Mouse (Mus musculus): ENCODE data around the gene Esp3. TPM values are rescaled to one million over a fixed set of nuclear protein-coding genes. Genes with fewer than 3 reads are reported as not detected.
"Not testable (repeated sequence)": the region's sequence is repeated elsewhere in the genome, so short reads cannot be mapped to it uniquely, and the experiment has no call there.

Esp3 gene
- polyA plus RNA-seq (2015; fragmentation: Nextera tagmentation; extraction: Ambion mirVana): not detected in 2 replicates

DNA sequence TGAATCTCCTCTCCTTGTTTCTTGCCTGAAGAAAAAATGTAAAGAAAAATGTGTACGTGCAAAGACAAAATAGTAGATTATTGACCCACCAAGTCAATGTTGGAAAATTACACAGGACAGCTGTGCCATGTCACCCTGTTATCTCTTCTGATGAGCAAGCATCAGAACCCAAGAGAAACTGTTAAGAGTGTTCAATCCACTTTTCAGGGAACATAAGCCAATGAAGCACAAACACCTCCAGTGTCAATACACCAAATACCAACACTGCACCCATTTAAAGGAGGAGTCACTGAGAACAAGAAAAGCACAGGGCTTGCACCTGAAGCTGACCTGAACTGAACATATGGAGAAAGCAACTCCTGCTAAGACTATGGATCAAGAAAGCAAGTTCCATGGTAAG, at the start of gene Esp3:
Gene Esp3 (plus strand): TSS at position 301 of the 400 bp plus-strand sequence.
- not testable (repeated sequence) for ATAC-seq; H3K27me3 ChIP-seq (replicated peaks; ENCODE audit: insufficient read depth, low read length)
- WGBS: 81% methylated on average over 1 of the region's 1 CpGs

DNA sequence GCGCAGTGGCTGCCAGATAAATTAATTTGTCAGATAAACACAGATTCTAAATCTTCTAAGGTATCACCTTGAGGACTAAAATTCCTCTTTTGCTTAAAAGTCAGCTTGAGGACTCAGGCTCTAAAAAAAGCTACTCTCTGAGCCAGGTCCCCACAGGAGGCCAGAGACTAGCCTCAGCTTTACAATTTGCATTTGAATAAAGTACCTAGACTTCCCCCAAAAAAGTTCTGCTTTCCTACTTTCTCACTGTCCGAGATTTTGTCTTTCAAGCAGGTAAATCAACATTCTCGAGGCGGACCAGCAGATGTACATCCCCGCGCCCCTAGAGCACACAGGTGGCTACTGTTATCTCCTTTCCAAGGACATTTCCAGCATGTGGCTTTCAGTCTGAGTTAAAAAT, 48.0 kb upstream of the Esp3 start:
- H3K9me3 ChIP-seq (ENCODE audit: low read length); H3K4me3 ChIP-seq (ENCODE audit: low read depth, low read length); H3K36me3 ChIP-seq (ENCODE audit: insufficient read depth, low read length); H3K27me3 ChIP-seq (replicated peaks; ENCODE audit: insufficient read depth, low read length); H3K9ac ChIP-seq (replicated peaks; ENCODE audit: low read depth); H3K27ac ChIP-seq (ENCODE audit: low read length); DNase-seq (ENCODE audit: low spot score); H3K4me1 ChIP-seq (ENCODE audit: insufficient read depth, low read depth, low read length); H3K4me2 ChIP-seq (replicated peaks; ENCODE audit: low read depth, low read length); ATAC-seq: not testable (repeated sequence)
- WGBS: 48% methylated on average over 6 of the region's 6 CpGs

More for the DNA sequence above, at the start of gene Esp3:
- DNase-seq (ENCODE audit: low spot score); H3K27ac ChIP-seq (ENCODE audit: low read length); H3K9ac ChIP-seq (replicated peaks; ENCODE audit: low read depth); H3K4me3 ChIP-seq (ENCODE audit: low read depth, low read length); H3K36me3 ChIP-seq (ENCODE audit: insufficient read depth, low read length); H3K4me2 ChIP-seq (replicated peaks; ENCODE audit: low read depth, low read length); H3K4me1 ChIP-seq (ENCODE audit: insufficient read depth, low read depth, low read length); H3K9me3 ChIP-seq (ENCODE audit: low read length): not testable (repeated sequence)

DNA sequence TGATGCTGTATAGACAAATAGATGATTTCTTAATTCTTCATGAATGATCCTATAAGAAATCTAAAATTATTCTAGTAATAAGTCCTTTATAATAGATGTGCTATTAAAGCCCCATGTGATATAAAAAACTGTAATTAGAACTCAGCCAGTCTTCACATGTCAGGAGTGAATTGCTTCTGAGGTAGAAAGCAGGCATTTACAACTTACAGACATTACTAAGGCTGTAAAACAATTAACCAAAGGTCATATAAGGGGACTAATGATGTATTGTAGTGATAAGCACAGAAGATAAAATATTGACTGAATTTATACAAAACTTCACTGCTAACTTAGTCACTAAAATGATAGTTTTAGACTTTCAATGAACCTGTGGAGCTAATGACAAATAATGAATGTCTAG, 40.6 kb upstream of the Esp3 start:
- H3K9me3 ChIP-seq (ENCODE audit: low read length): no peaks in the 10 kb centered on the region
- TF ChIP-seq EP300 (IDR thresholded peaks at IDR 0.05) (no peak), CTCF (IDR thresholded peaks at IDR 0.05) (no peak)
- H3K36me3 ChIP-seq (ENCODE audit: insufficient read depth, low read length): no peaks in the 10 kb centered on the region
- no peak overlapping the region for H3K9ac ChIP-seq (replicated peaks; ENCODE audit: low read depth)
- H3K4me1 ChIP-seq (ENCODE audit: insufficient read depth, low read depth, low read length): no peaks in the 10 kb centered on the region
- no peaks in the 10 kb centered on the region for H3K27me3 ChIP-seq (replicated peaks; ENCODE audit: insufficient read depth, low read length)
- H3K27ac ChIP-seq (ENCODE audit: low read length): no peak overlapping the region
- DNase-seq (ENCODE audit: low spot score) (no peak), ATAC-seq (no peak)
- no peak overlapping the region for H3K4me2 ChIP-seq (replicated peaks; ENCODE audit: low read depth, low read length)
- no peak overlapping the region for H3K4me3 ChIP-seq (ENCODE audit: low read depth, low read length)

DNA sequence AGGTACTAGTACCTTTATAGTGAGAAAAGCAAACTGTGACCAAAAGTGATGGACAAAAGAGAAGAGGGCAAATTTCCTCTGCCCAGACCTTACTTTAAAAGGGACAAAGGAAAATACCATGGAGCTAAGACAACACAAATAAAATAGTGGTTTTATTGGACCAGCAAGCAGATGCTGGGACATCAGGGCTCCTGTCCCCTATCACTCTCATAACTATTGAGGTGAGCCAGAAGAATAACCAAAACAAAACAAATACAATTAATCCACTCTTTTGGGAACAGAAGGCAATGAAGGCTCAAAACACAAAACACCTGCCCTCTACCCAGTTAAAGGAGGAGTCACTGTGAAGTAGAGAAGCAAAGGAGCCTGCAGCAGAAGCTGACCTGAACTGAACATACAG, 33.6 kb upstream of the Esp3 start, which contains the start of gene Esp4:
Gene Esp4 (plus strand): TSS at position 301 of the 400 bp plus-strand sequence.
- no peaks in the 10 kb centered on the region for H3K9me3 ChIP-seq (ENCODE audit: low read length)
- no peaks in the 10 kb centered on the region for H3K4me1 ChIP-seq (ENCODE audit: insufficient read depth, low read depth, low read length)
- H3K36me3 ChIP-seq (ENCODE audit: insufficient read depth, low read length): no peaks in the 10 kb centered on the region
- no peak within 1 kb of the TSS for H3K4me2 ChIP-seq (replicated peaks; ENCODE audit: low read depth, low read length)
- no peak for DNase-seq (ENCODE audit: low spot score)
- no peak for ATAC-seq
- H3K9ac ChIP-seq (replicated peaks; ENCODE audit: low read depth): no peak within 1 kb of the TSS
- H3K27me3 ChIP-seq (replicated peaks; ENCODE audit: insufficient read depth, low read length): no peaks in the 10 kb centered on the region
- no peak within 1 kb of the TSS for H3K4me3 ChIP-seq (ENCODE audit: low read depth, low read length)
- H3K27ac ChIP-seq (ENCODE audit: low read length): no peak within 1 kb of the TSS
- TF ChIP-seq CTCF (IDR thresholded peaks at IDR 0.05) (no peak), EP300 (IDR thresholded peaks at IDR 0.05) (no peak)

DNA sequence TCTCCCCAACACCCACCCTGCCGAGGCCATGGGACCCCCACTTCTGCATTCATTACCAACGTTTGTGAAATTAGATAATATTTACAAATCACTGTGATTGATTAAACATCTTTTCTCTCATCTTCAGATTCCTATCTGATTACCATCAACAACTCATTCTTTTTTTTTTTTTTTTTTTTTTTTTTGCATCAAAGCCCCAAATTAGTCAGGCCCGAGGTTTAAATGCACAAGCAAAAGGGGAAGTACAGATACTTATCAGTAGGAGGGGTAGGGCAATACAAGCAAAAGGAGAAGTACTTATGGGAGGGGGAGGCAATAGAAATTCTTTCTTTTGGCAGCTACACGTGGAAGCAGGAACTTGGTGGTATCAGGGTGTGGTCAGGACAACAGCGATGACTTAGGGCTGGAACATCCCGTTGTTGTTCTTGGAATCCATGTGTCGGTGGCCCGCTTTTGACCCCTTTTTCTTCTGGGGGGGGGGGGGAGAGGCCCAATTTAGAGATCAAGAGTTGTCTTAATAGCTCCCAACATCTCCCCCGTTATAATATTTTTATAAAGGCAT, 30.3 kb downstream of the Esp3 start:
- DNase-seq (ENCODE audit: low spot score); H3K9ac ChIP-seq (replicated peaks; ENCODE audit: low read depth); H3K36me3 ChIP-seq (ENCODE audit: insufficient read depth, low read length); ATAC-seq; H3K4me2 ChIP-seq (replicated peaks; ENCODE audit: low read depth, low read length); H3K27me3 ChIP-seq (replicated peaks; ENCODE audit: insufficient read depth, low read length); H3K27ac ChIP-seq (ENCODE audit: low read length); H3K9me3 ChIP-seq (ENCODE audit: low read length); H3K4me3 ChIP-seq (ENCODE audit: low read depth, low read length); H3K4me1 ChIP-seq (ENCODE audit: insufficient read depth, low read depth, low read length): not testable (repeated sequence)
- WGBS: 62% methylated on average over 9 of the region's 9 CpGs

DNA sequence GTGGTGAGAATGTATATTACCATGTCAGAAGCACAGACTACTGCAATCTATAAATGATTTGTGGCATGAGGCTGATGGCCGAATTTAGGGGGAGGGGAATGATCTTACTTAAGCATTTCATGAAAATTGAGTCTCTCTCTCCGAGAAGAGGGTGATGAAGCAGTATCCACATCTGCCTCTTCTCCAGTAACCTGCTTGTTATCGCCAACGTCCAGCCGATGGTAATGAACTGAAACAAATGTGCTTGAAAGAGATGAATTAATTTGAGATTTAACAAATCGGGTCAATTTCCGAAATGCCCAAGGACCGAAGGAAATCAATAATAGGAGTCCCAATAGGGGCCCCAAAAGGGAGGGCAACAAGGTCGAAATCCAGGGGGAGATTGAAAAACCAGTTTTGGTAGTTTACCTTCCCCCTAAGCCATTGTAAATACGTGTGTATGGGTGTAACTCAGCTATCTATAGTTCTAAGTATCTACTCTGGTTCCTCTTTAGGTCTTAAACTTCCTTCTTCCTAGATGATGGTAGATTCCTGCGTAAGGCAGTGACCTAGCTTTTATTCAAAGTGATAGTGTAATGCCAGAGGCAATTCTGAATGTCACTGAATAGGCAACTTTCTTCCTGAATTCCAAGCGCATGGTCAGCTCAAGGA, 31.4 kb downstream of the Esp3 start:
- H3K9me3 ChIP-seq (ENCODE audit: low read length); H3K4me2 ChIP-seq (replicated peaks; ENCODE audit: low read depth, low read length); H3K36me3 ChIP-seq (ENCODE audit: insufficient read depth, low read length); H3K27me3 ChIP-seq (replicated peaks; ENCODE audit: insufficient read depth, low read length); H3K27ac ChIP-seq (ENCODE audit: low read length); H3K9ac ChIP-seq (replicated peaks; ENCODE audit: low read depth); ATAC-seq; H3K4me3 ChIP-seq (ENCODE audit: low read depth, low read length); H3K4me1 ChIP-seq (ENCODE audit: insufficient read depth, low read depth, low read length); DNase-seq (ENCODE audit: low spot score): not testable (repeated sequence)
- WGBS: 80% methylated on average over 12 of the region's 12 CpGs

Other genes starting within 250 kb of the Esp3 start
- gene Esp8, start 112.1 kb upstream of the Esp3 start, polyA plus RNA-seq (2015; fragmentation: Nextera tagmentation; extraction: Ambion mirVana): not detected in 2 replicates
- gene Esp6, start 70.6 kb upstream of the Esp3 start, polyA plus RNA-seq (2015; fragmentation: Nextera tagmentation; extraction: Ambion mirVana): not detected in 2 replicates
- not detected in 2 replicates for gene Esp4, start 33.5 kb upstream of the Esp3 start, polyA plus RNA-seq (2015; fragmentation: Nextera tagmentation; extraction: Ambion mirVana)
- not detected in 2 replicates for gene Esp1, start 95.0 kb downstream of the Esp3 start, polyA plus RNA-seq (2015; fragmentation: Nextera tagmentation; extraction: Ambion mirVana)
- 0.24 TPM in 1 of 2 replicates, not detected in the other for gene Crisp2, start 174.9 kb downstream of the Esp3 start, polyA plus RNA-seq (2015; fragmentation: Nextera tagmentation; extraction: Ambion mirVana)
- gene Rhag, start 179.1 kb downstream of the Esp3 start, polyA plus RNA-seq (2015; fragmentation: Nextera tagmentation; extraction: Ambion mirVana): 0.94 and 1.2 TPM in 2 replicates
- gene 9130008F23Rik, start 248.5 kb downstream of the Esp3 start, polyA plus RNA-seq (2015; fragmentation: Nextera tagmentation; extraction: Ambion mirVana): 2.4 and 2.9 TPM in 2 replicates

Measured in lung, postnatal 0 days (tissue).